Mouse (Mus musculus) CH12F3 (cell line): ENCODE measurements around the gene Wdr89.

ENCODE experiments used
- in situ Hi-C: fragments of 300-500 bp; cut with MboI; formaldehyde crosslinking; loops from 2 replicates; pipeline ENCODE4 v1.14.3; 2020; ENCODE audit warnings: low sequenced_read_pairs

The Wdr89 gene

DNA sequence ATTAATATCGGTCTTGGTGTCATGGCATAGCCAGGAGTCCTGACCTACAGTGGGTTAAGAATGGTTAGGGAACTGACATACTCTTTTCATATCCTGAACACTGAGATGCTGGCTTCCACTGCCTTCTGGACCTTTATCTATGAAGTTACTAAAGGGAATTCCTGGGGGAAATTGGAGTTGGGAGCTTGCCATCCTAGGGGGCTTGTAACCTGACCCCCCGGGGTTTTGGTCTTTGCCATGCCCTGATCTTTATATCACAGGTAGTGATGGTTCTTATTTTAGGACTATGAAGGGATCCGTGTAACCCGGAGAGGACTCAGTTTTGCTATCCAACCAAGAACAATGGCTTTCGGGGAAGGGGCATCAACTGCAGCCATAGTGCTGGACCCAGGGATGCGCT is 1.3 kb upstream of the Wdr89 start:
- in situ Hi-C loops, result no loop called here

DNA sequence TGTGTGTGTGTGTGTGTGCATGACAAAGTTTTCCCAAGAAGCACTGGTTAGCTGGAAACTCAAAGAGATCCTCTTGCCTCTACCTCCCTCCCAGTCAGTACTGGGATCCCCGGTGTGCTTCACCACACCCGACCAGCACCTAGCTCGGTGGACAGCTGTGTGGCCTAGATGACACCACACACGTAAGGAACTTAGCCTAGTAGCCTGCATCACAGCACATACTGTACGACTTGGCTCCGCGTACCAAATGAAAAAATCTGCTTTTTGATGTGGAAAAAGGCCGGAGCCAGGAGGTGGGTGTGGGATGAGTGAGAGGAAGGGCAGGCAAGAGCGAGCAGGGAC is 450 bp downstream of the Wdr89 start:
- in situ Hi-C loops, result no loop called here

DNA sequence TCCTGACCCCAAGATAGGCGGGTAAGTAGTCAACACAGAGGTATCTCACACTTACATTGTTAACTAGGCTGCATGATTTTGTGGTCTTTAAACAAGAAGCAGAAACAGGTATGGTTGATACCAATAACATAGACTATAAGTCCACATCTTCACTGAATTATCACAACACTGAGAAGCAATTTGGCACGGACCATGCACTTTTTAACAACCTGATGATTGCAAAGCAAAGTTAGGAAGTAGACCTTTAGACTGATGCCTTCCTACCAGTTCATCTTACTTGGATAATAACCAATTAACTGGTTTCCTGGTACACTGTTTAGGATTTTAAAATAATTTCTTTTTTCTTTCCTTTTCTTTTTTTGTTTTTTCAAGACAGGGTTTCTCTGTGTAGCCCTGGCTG is 1.1 kb downstream of the Wdr89 start:
- in situ Hi-C loops, result no loop called here

DNA sequence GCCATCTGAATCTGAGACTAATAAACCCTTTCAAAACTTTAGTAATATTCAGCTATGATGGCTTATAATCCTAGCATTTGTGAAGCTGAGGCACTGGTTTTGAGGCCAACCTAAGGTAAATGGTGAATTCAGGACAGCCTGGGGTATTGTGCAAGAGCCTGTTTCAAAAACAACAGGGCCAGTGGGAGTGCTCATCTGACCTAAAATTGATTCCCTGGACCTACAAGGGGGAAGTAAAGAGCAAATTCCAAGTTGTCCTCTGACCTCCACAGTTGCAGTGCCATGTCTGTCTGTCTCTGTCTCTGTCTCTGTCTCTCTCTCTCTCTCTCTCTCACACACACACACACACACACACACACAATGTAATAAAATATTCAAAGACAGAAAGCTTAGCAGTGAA is 2.4 kb downstream of the Wdr89 start:
- in situ Hi-C loops, result no loop called here

DNA sequence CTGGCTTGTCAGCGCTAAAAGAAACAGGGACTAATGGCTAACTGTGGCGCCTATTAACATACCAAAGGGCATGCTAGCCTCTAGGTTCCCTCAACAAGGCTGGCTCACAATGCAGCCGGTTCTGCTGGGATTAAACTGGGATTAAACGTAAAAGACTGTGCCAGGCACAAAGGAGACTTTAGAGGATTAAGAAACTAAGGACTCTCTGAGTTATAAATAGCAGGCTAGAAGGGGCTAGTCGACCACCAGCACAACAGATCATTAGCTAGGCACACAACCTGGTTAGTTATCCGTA is 4.9 kb downstream of the Wdr89 start:
- in situ Hi-C loops, result no loop called here

DNA sequence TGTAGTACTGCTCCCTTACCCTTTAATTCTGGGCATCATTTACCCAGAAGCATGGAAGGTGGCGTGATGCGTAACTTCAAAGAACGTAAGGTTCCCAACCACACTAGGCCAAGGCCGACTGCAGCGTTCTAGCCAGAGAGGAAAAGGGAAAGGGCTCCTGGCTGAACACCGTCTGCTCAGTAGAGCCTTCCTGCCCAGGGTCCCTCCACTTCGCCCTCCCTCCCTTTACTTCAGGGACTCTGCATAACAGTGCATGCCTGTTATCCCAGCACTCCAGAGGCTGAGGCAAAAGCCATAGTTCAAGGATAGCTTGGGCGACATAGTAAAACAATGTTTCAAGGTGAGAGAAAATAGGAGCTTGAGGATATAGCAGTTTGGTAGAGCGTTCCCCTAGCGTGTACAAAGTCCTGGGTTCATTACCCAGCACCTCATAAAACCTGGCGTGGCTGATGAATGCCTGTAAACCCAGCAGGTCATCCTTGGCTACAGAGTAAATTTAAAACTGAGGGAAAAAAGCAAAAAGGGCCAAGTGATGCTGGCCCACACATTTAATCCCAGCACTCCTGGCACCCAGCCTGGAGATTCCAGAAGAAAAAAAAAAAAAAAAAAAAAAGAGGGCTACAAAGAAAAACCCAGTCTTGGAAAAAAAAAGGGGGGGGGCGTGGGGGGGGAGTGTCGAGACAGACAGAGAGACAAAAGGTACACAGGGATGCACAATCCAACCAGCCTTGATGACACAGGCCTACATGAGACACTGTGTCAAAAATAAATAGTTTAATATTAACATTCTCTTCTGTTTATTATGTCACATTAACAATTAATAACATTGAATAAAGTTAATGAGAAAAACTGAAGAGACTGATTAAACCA is 5.5 kb downstream of the Wdr89 start:
- in situ Hi-C loops, result no loop called here

DNA sequence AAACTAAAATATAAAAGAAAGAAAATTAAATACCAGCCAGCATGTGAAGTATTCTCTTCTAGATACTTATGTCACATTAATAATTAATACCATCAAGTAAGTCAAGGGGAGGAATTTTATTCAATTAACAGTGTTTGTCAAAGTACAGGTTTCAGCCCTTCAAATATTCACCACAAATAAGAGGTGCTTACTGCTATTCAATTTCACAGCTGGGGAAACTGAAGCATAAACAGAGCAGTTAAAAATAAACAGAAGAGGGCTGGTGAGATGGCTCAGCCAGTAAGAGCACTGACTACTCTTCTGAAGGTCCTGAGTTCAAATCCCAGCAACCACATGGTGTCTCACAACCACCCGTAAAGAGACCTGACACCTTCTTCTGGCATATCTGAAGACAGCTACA is 7.0 kb downstream of the Wdr89 start:
- in situ Hi-C loops, result no loop called here

DNA sequence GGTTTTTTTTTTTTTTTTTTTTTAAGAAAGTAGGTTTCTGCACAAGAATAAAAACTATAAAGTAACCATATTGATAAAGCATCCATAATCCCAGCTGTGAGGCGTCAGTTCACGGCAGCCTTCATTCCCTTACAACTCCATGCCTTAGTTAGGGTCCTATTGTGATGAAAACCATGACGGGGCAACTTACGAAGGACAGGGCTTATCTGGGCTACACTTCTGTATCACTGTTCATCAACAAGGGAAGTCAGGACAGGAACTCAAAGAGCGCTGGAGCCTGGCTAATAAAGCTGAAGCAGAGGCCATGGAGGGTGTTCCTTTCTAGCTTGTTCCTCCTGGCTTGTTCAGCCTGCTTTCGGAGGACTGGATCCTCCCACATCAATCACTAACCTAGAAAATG is 10.9 kb downstream of the Wdr89 start:
- in situ Hi-C loops, result no loop called here

DNA sequence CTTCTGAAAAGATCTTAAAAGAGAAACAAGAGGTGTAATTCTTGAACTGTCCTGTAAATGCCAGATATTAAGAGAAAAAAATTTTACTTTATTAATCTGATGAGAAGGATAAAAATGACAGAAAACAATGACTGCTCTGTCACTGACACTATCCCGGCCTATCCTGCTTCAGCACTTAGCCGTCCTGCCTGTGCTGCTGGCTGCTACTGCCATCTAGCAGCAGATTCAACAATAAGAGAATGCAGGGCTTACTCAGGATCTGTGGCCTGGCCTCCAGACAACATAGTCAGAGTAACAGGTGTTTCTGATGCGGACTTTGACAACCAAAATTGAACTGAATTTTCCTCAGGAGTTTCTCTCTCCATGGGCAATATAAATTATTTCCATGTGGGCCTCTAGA is 12.8 kb downstream of the Wdr89 start:
- in situ Hi-C loops, result no loop called here

DNA sequence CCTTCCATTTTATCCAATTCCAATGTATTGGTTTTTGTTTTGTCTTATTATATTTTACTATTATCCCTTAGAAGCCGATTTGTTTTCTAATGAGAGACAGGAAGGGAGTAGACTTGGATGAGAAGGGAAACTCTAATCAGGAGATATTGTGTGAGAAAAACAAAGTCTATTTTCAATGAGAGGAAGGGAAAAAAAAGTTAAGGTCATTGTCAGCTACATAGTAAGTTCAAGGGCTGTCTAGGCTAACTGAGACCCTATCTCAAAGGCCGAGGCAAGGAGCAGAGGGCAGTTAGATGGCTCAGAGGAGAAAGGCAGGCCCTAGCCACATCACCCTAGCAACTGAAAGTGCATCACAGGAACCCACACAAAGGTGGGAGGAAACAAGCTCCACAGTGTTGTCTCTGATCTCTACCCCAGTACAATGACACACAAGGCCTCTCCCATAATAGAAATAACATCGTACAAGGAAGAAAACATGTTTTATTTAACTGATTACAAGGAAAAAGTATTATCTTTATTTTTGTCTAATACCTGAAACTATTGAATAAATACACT is 15.0 kb downstream of the Wdr89 start:
- in situ Hi-C loops, result loop anchor here (5.0 kb wide), 1 partner anchor 187 kb away; no protein-coding TSS in a partner anchor

DNA sequence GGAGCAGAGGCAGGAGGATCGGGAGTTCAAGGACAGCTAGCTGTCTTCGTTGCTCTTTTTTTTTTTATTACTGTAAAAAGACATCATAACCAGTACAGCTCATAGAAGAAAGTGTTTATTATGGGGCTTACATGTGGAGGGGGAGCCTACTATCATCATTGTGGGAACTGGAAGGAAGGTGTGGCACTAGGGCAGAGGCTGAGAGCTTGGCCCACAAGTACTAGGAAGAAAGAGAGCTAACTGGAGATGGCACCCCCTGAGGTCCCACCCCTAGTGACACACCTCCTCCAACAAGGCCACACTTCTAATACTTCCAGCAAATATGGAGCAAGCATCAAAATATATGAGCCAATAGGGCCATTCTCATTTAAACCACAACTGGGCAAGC is 19.6 kb downstream of the Wdr89 start:
- in situ Hi-C loops, result loop anchor here (5.0 kb wide), 1 partner anchor 182 kb away; no protein-coding TSS in a partner anchor

DNA sequence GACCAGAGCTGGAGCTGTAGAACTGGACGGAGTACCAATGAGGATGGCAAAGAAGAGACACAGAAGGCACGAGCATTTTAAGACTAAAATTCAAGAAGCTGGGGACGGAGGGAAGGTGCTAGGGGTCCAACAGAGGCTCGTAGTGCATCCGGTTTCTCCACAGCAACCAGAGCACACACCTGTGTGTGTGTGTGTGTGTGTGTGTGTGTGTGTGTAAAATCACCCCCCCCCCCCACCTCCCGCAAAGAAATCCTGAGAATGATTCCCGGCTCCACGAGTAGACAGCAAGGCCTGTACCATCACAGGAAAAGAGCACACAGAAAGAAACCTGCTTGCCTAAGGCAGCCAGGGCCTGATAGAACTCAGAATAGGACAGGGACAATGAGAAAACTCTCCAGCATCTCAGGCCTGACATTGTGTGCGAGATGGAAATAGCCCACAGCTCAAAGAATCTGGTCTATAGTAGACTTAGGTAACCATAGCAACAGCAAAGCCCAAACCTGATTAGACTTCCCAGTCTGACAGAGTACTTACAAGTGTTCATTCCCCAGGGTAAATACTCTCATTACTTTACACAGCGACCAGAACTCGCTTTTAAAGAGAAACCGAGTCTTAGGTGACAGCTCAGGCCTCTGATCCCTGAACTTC is 20.2 kb downstream of the Wdr89 start:
- in situ Hi-C loops, result no loop called here

DNA sequence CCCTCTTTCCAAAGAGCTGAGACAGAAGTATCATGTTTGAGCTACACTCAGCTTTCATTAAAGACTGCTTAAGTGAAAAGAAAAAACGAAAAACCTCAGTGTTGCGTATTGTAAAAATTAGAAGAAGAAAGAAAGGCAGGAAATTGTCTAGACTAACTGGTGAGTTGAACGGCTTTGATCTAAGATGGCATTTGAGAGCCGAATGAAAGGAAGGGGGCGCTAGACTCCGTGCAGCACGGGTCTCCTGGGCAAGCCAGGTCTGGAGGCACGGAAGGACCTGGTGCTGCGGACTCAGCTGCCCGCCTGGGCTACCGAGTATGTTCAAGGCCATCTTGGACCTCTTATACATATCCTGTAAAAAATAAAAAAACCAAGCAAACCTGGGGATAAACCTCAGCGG is 21.1 kb downstream of the Wdr89 start:
- in situ Hi-C loops, result no loop called here

DNA sequence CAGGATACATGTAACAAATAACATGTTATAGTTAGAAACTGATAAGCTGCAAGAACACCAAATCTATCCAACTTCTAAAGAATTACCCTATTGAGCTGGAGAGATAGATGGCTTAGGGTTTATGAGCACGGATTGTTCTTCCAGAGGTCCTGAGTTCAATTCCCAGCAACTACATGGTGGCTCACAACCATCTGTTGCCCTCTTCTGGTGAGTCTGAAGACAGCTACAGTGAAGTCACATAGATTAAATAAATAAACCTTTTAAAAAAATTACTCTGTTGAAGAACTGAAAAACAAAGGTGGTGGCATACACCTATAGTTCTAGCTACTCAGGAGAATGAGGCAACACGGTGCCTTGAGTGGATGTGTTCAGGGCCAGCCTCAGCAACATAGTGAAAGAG is 21.7 kb downstream of the Wdr89 start:
- in situ Hi-C loops, result no loop called here

DNA sequence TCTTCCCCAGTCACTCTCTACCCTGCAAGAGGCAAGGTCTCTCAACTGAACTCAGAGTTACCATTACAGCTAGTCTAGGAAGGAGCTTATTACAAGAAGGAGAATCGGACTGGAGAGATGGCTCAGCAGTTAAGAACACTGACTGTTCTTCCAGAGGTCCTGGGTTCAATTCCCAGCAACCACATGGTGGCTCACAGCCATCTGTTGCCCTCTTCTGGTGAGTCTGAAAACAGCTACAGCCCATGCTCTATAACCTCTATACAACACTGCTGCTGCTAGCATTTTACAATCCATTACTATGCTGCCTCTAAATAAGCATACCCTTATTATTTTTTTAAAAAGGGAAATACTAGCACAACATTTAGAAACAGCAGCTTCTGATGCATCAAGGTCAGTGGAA is 23.6 kb downstream of the Wdr89 start:
- in situ Hi-C loops, result no loop called here

DNA sequence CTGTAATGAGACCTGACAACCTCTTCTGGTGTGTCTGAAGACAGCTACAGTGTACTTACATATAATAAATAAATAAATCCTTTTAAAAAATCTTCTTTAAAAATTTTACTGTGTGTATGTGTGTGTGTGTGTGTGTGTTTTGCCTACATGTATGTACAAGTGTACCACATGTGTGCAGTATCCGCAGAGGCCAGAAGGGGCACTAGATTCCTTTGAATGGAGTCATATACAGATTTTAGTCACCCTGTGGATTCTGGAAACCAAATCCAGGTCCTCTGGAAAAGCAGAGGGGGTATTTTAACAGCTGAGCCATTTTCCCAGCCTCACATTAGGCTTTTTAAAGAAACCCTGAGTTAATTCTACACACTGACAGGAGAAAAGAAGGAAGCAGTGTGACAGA is 27.6 kb downstream of the Wdr89 start:
- in situ Hi-C loops, result no loop called here

DNA sequence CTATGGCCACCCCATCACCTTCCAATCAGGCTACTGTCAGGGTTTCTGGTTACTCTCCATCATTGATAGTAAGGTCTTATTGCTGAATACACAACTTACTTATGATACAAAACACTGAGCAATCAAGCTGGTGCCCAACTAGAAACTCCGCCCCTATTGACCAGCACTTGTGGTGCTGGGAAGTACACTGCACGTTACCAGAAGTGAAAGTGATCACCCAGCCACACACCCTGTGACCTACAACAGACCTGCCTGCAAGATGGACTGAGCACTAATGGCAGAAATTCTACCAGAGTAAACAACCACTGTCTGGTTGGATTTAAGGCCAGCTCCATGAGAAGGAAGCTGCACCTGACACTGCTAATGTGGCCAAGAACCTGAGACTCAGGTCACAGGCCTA is 31.0 kb downstream of the Wdr89 start:
- in situ Hi-C loops, result no loop called here

DNA sequence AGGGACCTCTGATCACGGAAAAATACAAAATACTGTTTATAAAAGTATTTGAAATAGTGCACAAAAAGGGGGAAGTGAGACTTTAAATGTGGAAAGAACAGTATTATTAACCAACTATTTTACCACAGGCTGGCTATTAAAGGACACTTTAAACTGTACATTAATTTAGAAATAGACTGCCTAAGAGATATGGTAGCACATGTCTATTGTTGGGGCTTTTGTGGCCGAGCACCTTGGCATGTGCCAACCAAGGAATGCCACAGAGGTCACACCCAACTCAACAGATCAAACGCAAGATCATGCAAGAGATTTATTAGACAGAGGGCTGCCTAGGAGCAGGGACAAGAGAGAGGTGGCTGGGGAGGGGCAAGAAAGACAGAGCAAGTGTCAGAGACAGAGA is 32.2 kb downstream of the Wdr89 start:
- in situ Hi-C loops, result no loop called here

DNA sequence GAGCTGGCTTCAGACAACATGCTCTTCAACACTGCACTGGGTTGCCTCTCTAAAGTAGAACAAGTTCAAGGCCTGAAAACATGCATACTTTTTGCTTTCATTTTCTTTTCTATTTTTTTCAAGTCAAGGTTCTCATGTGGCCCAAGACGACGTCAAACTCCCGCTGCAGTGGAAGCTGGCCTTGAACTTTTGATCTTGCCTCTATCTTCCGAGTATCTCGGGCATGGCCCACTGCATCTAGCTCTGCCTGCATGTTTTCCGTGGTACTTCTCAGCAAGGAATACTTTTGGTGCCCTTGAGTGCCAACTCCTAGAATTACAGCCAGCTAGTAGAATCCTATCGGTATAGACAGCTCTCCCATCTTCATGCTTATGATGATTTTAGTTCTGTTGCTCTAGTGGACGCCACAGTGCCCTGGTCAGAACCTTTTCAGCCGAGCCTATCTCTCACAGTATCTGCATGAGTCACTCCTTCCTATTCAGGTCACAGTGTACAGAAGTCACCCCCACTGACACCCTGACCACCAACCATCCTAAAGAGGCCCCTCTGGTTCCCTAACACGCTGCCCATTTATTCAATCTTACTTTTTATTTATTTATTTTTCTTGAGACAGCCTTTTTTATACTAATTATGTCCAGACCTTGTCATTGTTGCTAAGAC is 33.4 kb downstream of the Wdr89 start:
- in situ Hi-C loops, result no loop called here

DNA sequence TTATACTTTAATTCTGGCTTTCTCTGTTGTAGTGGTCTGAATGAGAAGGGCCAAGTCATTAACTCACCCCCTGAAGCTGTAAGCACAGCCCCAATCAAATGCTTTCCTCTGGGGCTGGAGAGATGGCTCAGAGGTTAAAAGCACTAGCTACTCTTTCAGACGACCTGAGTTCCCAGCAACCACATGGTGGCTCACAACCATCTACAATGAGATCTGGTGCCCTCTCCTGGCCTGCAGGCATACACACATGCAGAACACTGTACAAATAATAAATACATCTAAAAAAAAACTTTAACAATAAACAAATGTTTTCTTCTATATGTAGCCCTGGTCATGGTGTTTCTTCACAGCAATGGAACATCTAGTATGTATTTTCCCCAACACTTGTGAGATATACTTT is 39.7 kb downstream of the Wdr89 start:
- in situ Hi-C loops, result no loop called here

DNA sequence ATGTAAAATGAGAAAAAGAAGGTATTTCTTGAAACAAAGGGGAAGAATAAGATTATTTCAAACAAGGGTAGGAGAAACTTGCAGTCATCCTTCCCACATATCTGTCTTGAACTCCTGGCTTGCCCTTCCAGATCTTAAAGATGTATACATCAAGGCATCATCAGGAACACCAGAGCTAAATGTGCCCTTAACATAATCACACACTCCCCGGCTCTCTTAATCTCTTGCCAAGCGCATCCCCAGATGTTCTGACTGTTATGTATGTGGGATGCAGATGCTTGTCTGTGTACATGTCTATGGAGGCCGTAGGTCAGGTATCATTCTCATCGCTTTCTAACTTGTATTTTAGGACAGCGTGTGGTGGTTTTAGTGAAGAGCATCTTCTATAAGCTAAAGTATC is 46.0 kb downstream of the Wdr89 start:
- in situ Hi-C loops, result no loop called here

DNA sequence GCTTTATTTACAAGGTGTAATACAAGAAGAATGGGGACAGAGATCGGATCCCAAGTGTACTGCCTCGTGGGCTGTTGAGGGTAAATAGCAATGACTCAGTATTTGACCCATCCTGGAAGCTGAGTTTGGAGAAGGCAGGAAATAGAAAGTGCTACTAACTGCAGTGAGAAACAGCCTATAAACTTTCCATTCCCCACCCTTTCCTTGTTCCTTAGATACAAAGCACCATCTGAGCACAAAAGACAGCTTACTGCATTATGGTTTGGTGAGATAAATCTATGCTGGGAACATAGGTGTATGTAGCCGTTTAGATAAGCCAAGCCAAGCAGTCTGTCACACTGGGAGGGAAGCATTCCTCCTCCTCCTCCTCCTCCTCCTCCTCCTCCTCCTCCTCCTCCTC is 46.5 kb downstream of the Wdr89 start:
- in situ Hi-C loops, result no loop called here
